Mouse (Mus musculus): ENCODE results near the gene Sgsm1.

GRCm38 (mm10) chr5:113286591-113287520 is 23.7 kb downstream of the Sgsm1 start:
- TF ChIP-seq CTCF (IDR thresholded peaks at IDR 0.05; ENCODE audit: insufficient read depth, low read length) (peak; percentile 52), POLR2A (IDR thresholded peaks at IDR 0.05; ENCODE audit: borderline replicate concordance, extremely low read depth, low read depth, low read length) (no peak)
